Mouse (Mus musculus) liver, embryonic 15.5 days (tissue): ENCODE data around the gene Rab5b. TPM values are rescaled to one million over a fixed set of nuclear protein-coding genes. Genes with fewer than 3 reads are reported as not detected.

Experiments
- ATAC-seq: fragments of 200-750 bp; cut with Nextera tagmentation; 2 replicates; pipeline ENCODE4 v1.8.0; 2017; ENCODE audit warnings: moderate number of reproducible peaks, mild to moderate bottlenecking, moderate library complexity; ENCODE audit not compliant: insufficient read depth
- H3K27ac ChIP-seq: fragments of 300-500 bp; sonication (generic); replicated peaks from 2 replicates; pipeline ENCODE4 v1.5.1; 2015; ENCODE audit warnings: mild to moderate bottlenecking, inconsistent platforms
- H3K27me3 ChIP-seq: fragments of 300-500 bp; sonication (generic); 2 replicates; pipeline ENCODE4 v1.6.1; 2015; ENCODE audit warnings: mild to moderate bottlenecking, inconsistent platforms
- H3K36me3 ChIP-seq: fragments of 300-500 bp; sonication (generic); replicated peaks from 2 replicates; pipeline ENCODE4 v1.6.1; 2015; ENCODE audit warnings: moderate library complexity, mild to moderate bottlenecking, inconsistent platforms
- H3K4me1 ChIP-seq: fragments of 300-500 bp; sonication (generic); replicated peaks from 2 replicates; pipeline ENCODE4 v1.6.1; 2015; ENCODE audit warnings: inconsistent platforms
- H3K4me2 ChIP-seq: fragments of 300-500 bp; sonication (generic); 2 replicates; pipeline ENCODE4 v1.6.1; 2015; ENCODE audit warnings: moderate library complexity, mild to moderate bottlenecking, inconsistent platforms
- H3K4me3 ChIP-seq: fragments of 300-500 bp; sonication (generic); replicated peaks from 2 replicates; pipeline ENCODE4 v1.5.1; 2015; ENCODE audit warnings: mild to moderate bottlenecking, inconsistent platforms
- H3K9ac ChIP-seq: fragments of 300-500 bp; sonication (generic); 2 replicates; pipeline ENCODE4 v1.6.1; 2015; ENCODE audit warnings: moderate library complexity, mild to moderate bottlenecking, inconsistent platforms
- H3K9me3 ChIP-seq: fragments of 300-500 bp; sonication (generic); replicated peaks from 2 replicates; pipeline ENCODE4 v1.6.1; 2016; ENCODE audit warnings: inconsistent platforms
- WGBS: fragments of 180-500 bp; shearing (Covaris S2); methylation state at CpG from one replicate; pipeline ENCODE4 v1.1.7; 2015; ENCODE audit warnings: mixed read lengths; ENCODE audit not compliant: insufficient replicate concordance; 5-methylcytosine and 5-hydroxymethylcytosine counted together
- polyA plus RNA-seq: library from polyadenylated mRNA; unstranded; fragments of >200 nt; fragmentation: Nextera tagmentation; extraction: Ambion mirVana; gene quantifications from 2 replicates; pipeline ENCODE4 v1.2.1, GENCODE M21; 2015

The Rab5b gene
- 33.5 and 36.7 TPM in 2 replicates for polyA plus RNA-seq

DNA sequence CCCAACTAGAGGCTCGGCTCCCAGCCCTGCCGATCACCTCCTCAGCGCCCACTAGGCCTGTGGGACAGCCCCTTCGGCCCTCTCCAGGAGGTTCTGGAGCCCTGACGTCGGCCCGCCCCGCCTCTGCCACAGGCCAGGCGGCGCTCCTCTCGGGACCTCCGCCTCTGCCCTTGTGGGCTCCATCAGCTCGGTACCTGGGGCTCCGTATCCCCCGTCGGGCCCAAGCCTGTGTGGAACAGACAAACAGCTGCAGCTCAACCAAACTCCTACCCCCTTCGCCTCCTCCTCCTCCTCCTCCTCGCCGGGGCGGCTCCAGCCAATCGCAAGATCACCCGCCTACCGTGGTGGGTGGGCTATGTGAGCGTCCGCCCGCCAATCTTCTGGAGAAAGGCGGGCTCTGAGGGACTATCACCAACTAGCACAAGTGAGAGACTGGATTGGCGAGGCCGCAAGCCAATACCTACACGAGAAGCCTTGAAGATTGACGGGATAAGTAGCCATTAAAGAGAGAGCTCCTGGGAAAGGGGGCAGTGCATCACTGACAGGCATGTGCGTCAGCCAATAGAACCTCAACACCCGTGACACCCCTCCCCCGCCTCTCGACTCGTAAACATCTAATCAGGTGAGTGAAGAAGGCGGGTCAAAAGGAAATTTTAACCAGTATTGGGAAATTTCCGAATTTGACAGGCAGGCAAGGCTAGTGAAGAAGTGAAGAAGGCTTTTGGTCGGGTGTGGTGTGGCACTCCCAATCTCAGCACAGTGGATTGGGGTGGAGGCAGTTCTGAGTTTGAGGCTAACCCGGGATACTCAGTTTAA lies at the start of gene Rab5b:
TSS of gene Rab5b (minus strand) at position 273 of the 816 bp plus-strand sequence.
- H3K9ac ChIP-seq = peak within 1 kb of the TSS; percentile 96
- under 1% methylated on average over 40 of the region's 40 CpGs for WGBS
- no peaks in the 10 kb centered on the region for H3K27me3 ChIP-seq
- H3K36me3 ChIP-seq = peaks cover 41% of the 10 kb centered on the region
- H3K4me2 ChIP-seq = peak within 1 kb of the TSS; percentile 73
- H3K9me3 ChIP-seq = no peaks in the 10 kb centered on the region
- peak within 1 kb of the TSS; percentile 89 for H3K4me3 ChIP-seq
- peak; percentile 98 for ATAC-seq
- H3K27ac ChIP-seq = peak within 1 kb of the TSS; percentile 95
- peaks cover 51% of the 10 kb centered on the region for H3K4me1 ChIP-seq

DNA sequence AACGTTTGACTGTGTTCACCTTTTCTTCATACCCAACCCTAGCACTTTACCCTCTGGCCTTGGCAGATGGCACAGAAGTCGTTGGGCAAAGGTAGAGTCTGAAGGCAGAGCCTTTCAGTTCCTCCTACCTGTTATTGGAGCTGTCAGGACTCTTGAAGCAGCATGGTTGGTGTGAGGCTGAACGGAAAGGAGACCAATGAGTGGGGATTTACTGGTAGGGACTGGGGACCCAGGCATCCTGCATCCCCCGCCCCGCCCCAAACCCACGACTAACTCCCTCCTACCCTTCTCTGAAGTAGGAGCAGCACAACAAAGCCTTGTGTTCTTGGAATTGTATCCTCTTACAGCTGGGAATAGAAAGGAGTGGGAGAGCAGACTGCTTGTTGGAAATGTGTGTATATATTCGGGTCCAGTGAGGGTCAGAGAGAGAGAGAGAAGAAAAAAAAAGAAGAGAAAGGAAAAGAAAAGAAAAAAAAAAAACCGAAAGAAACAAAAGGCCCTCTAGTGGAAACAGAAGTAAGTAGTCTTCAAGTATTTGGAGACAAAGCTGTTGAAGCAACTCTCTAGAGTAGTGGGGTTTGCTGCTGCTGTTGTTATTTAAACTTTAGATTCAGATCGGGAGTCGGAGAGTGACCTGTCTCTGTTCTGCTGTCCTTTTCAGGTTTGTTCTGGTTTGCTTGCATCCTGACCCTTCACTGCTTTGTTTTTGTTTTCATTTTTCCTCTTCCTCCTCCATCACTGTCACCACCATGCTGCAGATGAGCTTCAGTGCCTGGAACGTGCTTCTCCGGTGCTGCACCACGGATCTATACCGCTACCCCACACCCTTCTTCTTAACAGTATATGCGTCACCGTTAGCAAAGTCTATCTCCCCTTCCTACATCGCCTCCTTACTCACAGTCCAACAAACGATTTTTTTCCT lies 48.9 kb upstream of the Rab5b start, which contains the start of gene Dgka:
TSS of gene Dgka (minus strand) at position 176 of the 922 bp plus-strand sequence.
- ATAC-seq = no peak
- peak within 1 kb of the TSS; percentile 67 for H3K4me2 ChIP-seq

DNA sequence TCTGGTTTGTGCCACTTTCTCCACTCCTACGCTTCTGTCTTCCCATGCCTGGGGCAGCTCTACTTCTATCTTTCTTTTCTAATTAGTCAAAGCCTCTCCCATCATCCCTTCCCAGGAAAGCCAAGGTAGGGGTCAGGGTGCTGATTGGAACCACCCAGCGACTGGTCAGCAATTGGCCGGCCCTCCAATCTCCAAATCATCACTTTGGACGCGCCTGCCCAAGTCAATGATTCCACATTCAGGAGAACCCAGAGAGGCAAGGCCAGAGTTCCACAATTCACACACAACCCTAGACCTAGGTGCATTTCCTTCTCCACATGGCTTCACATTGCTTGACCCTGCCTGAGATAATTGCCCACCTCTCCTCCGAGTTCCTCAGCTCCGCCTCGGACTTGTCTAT lies 48.1 kb upstream of the Rab5b start:
- no peak for ATAC-seq
- H3K36me3 ChIP-seq = no peaks in the 10 kb centered on the region
- 25% methylated on average over 8 of the region's 8 CpGs for WGBS

More for the DNA sequence above, 48.9 kb upstream of the Rab5b start, which contains the start of gene Dgka:
- Histone ChIP-seq H3K27ac (peak within 1 kb of the TSS; percentile 29; the same call in 1 of the 2 replicates), H3K27me3 (peaks cover 56% of the 10 kb centered on the region), H3K9me3 (no peaks in the 10 kb centered on the region), H3K4me3 (peak within 1 kb of the TSS; percentile 58), H3K9ac (peak within 1 kb of the TSS; percentile 39; the same call in 1 of the 2 replicates), H3K4me1 (peaks cover 54% of the 10 kb centered on the region), H3K36me3 (no peaks in the 10 kb centered on the region)
- whole genome bisulfite sequencing = 19% methylated on average over 18 of the region's 18 CpGs

DNA sequence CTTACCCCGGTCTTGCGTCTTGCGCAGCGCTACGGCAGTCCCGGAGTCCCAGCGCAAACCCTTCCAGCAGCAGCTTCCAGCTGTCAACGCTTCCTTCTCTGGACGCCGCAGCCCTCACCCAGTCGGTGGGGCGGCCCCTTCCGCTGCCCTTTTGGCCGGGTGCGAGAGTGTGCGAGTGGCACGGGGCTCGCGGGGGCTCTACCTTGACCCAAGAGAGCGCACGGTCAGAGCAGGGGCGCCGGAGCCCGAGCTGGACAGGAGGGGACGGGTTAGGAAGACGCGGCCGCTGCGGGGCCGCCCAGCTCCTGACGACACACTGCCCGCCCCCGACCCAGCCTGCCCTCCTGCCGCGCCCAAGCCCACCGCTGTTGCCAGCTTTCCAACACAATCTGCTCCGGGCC lies 47.7 kb upstream of the Rab5b start:
- H3K36me3 ChIP-seq = no peaks in the 10 kb centered on the region
- H3K9ac ChIP-seq = peak overlapping the region; percentile 39; the same call in 1 of the 2 replicates
- peaks cover 56% of the 10 kb centered on the region for H3K27me3 ChIP-seq
- peak; percentile 8; the same call in 1 of the 2 replicates for ATAC-seq
- H3K27ac ChIP-seq = peak overlapping the region; percentile 29; the same call in 1 of the 2 replicates
- peak overlapping the region; percentile 58 for H3K4me3 ChIP-seq
- H3K9me3 ChIP-seq = no peaks in the 10 kb centered on the region
- H3K4me1 ChIP-seq = peaks cover 42% of the 10 kb centered on the region
- H3K4me2 ChIP-seq = peak overlapping the region; percentile 67
- WGBS = under 1% methylated on average over 37 of the region's 37 CpGs

More for the DNA sequence above, 48.1 kb upstream of the Rab5b start:
- Histone ChIP-seq H3K27ac (peak overlapping the region; percentile 29; the same call in 1 of the 2 replicates), H3K4me2 (peak overlapping the region; percentile 67), H3K4me3 (peak overlapping the region; percentile 58), H3K27me3 (peaks cover 56% of the 10 kb centered on the region), H3K4me1 (peaks cover 46% of the 10 kb centered on the region), H3K9ac (peak overlapping the region; percentile 39; the same call in 1 of the 2 replicates), H3K9me3 (no peaks in the 10 kb centered on the region)

DNA sequence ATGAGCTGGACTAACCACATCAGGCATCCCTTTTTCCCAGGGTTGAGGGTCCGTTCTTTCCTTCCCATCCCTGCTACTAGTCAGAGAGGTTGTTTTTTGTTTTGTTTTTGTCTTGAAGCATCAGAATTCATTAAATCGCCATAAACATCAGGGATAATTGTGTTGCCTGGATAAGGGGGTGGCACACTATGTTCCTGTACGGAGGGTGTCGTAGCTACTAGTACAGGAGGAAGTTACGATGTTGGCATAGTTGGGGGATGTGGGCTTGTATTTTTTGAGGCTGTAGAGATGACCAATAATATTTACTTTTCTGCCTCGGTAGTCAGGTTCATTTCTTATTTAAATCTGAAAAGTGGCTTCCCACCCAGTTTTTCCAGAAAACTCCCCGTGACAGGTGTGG lies 47.2 kb upstream of the Rab5b start:
- 4% methylated on average over 7 of the region's 7 CpGs for WGBS
- peak overlapping the region; percentile 39; the same call in 1 of the 2 replicates for H3K9ac ChIP-seq
- peak overlapping the region; percentile 67 for H3K4me2 ChIP-seq
- ATAC-seq = no peak
- H3K27me3 ChIP-seq = peaks cover 56% of the 10 kb centered on the region
- H3K4me3 ChIP-seq = peak overlapping the region; percentile 58
- no peaks in the 10 kb centered on the region for H3K9me3 ChIP-seq
- 0 out of 2 replicates have a peak overlapping the region, but pooled peaks have one; percentile 29 for H3K27ac ChIP-seq
- no peaks in the 10 kb centered on the region for H3K36me3 ChIP-seq
- H3K4me1 ChIP-seq = peaks cover 39% of the 10 kb centered on the region

DNA sequence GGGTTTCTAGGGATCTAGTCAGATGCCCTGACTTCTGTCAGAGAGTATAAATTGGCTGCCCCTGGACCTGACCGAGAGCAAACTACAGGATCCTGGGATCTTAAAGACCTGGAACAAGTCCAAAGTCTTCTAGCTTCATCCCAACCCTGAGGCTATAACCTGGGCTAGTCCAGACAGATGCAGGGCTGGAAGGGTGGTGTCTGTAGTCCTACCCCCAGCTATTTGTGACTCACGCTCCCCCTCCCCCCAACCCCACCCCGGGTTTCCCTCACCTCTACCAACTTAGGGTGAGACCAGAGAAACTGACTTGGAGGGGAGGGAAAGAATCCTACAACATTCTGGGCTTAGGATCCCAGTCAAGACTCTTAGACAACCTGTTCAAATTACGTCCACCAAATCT lies 46.6 kb upstream of the Rab5b start:
- H3K9ac ChIP-seq = no peak overlapping the region
- H3K4me2 ChIP-seq = peak overlapping the region; percentile 67
- WGBS = 25% methylated on average over 4 of the region's 4 CpGs
- H3K4me3 ChIP-seq = 0 out of 2 replicates have a peak overlapping the region, but pooled peaks have one; percentile 58
- H3K9me3 ChIP-seq = no peaks in the 10 kb centered on the region
- H3K27me3 ChIP-seq = peaks cover 56% of the 10 kb centered on the region
- ATAC-seq = no peak
- H3K36me3 ChIP-seq = no peaks in the 10 kb centered on the region
- H3K4me1 ChIP-seq = peaks cover 38% of the 10 kb centered on the region
- no peak overlapping the region for H3K27ac ChIP-seq

DNA sequence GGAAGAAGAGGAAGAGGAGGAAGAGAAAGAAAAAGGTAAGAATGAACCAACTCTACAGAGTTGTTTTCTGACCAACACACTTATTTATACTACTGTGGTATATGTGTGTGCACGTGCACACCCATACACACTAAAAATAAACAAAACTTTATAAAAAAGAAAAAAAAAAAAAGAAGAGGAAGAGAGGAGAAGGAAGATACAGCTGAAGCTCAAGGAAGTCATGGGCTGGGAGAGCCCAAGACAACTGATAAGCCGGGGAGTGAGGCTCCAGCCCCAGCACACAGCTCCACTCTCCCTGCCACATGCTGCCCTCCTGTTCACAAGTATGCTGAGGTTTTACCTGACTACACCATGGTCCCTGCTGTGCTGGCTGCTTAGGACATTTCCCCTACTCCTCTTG lies 44.2 kb upstream of the Rab5b start:
- Histone ChIP-seq H3K4me2 (no peak overlapping the region), H3K36me3 (no peaks in the 10 kb centered on the region), H3K9ac (no peak overlapping the region), H3K4me1 (peaks cover 30% of the 10 kb centered on the region), H3K4me3 (no peak overlapping the region), H3K27me3 (peaks cover 42% of the 10 kb centered on the region), H3K9me3 (no peaks in the 10 kb centered on the region), H3K27ac (no peak overlapping the region)
- 10% methylated on average over 2 of the region's 2 CpGs for WGBS
- no peak for ATAC-seq

DNA sequence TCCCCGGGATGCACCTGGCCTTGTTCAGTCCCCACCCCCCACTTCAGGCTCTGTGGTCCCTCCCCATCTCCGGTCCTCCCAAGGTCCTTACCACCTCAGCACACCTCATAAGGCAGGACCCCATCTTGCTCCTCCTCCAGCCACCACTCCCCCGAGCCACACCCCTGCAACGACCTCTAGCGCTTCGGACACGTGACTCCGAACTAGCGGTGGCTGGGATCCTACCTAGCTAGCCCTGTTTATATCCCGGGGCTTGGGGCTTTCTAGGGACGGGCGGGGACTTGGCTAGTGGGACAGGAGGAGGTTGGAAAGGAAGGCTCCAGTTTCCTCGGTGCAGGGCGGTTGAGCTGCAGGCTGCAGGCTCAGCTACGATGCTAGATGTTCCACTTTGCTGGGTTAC lies 41.4 kb upstream of the Rab5b start:
- peak; percentile 49 for ATAC-seq
- Histone ChIP-seq H3K27ac (no peak overlapping the region), H3K4me3 (no peak overlapping the region), H3K9ac (no peak overlapping the region), H3K4me1 (peaks cover 4% of the 10 kb centered on the region), H3K36me3 (peaks cover 3% of the 10 kb centered on the region; the same call in 1 of the 2 replicates), H3K4me2 (peak overlapping the region; percentile 53), H3K9me3 (no peaks in the 10 kb centered on the region), H3K27me3 (peaks cover 14% of the 10 kb centered on the region)
- 9% methylated on average over 15 of the region's 15 CpGs for WGBS

DNA sequence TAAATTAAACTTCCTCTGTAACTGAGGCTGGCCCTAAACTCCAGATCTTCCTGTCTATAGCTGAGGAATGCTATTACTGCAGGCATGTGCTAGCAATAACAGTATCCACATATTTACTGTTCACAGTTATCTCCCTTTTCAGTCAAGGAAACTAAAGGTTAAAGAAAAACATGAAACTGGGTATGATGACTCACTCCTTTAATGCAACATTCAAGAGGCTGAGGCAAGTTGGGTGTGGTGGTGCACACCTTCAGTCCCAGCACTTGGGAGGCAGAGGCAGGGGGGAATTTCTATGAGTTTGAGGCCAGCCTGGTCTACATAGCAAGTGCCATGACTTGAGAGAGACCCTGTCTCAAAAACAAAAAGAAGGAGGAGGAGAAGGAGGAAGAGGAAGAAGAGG lies 35.9 kb upstream of the Rab5b start:
- Histone ChIP-seq H3K27me3 (no peaks in the 10 kb centered on the region), H3K9me3 (no peaks in the 10 kb centered on the region), H3K4me1 (0 out of 2 replicates have a peak, but pooled peaks cover 3% of the 10 kb centered on the region), H3K9ac (no peak overlapping the region), H3K36me3 (peaks cover 3% of the 10 kb centered on the region; the same call in 1 of the 2 replicates), H3K4me2 (no peak overlapping the region), H3K4me3 (no peak overlapping the region), H3K27ac (no peak overlapping the region)
- no peak for ATAC-seq

DNA sequence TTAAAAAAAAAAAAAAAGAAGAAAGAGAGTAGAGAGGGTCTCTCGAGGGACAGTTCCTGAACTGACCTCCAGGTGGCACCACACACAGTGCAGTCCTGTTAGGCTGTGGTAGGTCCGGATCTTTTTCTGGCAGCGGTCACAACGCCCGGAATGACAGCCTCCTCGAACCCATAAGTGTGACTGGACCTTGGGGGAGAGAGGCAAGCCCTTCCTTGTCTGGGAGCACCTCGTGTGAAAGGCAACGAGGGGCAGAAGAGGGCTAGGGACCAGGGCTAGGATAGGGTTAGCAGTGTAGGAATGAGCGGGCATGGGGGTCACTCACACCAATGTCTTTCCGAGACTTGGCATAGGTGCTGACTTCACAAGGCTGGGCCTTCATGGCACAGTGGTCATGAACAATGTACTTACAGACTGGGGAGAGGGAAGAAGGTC lies 35.0 kb upstream of the Rab5b start:
- ATAC-seq = no peak
- 15% methylated on average over 10 of the region's 10 CpGs for WGBS
- Histone ChIP-seq H3K4me1 (0 out of 2 replicates have a peak, but pooled peaks cover 3% of the 10 kb centered on the region), H3K36me3 (peaks cover 3% of the 10 kb centered on the region; the same call in 1 of the 2 replicates), H3K27ac (no peak overlapping the region), H3K9ac (no peak overlapping the region), H3K9me3 (no peaks in the 10 kb centered on the region), H3K4me2 (no peak overlapping the region; the same call in 1 of the 2 replicates), H3K4me3 (no peak overlapping the region), H3K27me3 (no peaks in the 10 kb centered on the region)
